Mouse (Mus musculus): ENCODE data around the gene Gstcd. TPM values are rescaled to one million over a fixed set of nuclear protein-coding genes. Genes with fewer than 3 reads are reported as not detected.

The Gstcd gene
- 4.9 and 5.2 TPM in 2 replicates for polyA plus RNA-seq (2014; fragmentation: Nextera tagmentation; extraction: Ambion mirVana)

DNA sequence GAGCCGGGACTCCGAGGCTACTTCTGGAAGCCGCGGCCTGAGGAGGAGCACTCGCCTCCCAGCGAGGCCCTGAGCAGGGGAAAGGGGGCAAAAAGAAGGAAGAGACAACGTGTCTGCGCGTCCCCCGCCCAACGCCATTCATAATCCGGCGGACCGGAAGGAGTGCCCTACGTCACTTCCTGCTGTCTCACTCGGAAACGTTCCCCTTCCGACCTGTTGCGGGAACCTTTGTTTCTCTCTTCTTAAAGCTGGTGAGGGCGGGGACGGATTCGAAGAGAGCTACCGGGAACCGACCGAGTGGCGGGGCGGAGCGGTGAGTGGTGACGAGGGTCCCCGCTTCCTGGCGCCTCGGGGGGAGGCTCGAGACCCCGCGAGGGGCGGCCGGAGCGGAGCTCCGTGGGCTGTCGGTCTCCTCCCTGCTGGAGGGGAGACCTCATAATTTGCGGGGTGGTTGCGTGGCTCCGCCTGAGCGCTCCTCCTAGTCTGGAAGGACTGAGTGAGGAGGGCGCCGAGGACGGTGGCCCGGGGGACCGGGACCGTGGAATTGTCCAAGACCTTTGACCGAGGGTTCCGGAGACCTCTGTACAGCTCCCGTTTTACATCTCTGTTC is at the start of gene Gstcd, which contains the start of gene Ints12:
Gene Gstcd (minus strand): TSS at position 370 of the 610 bp plus-strand sequence.
Gene Ints12 (plus strand): TSS at position 177 of the 610 bp plus-strand sequence.
- Histone ChIP-seq H3K9me3 (replicated peaks; ENCODE audit: control insufficient read depth, low read length) (no peaks in the 10 kb centered on the region), H3K4me3 (ENCODE audit: low read depth, low read length) (peak within 1 kb of the TSS; percentile 98), H3K4me1 (ENCODE audit: control insufficient read depth, insufficient read depth, low read length) (peaks cover 8% of the 10 kb centered on the region; the same call in 1 of the 2 replicates), H3K4me2 (ENCODE audit: low read length) (peak within 1 kb of the TSS; percentile 63), H3K36me3 (ENCODE audit: control insufficient read depth, insufficient read depth, low read length) (peaks cover 2% of the 10 kb centered on the region; the same call in 1 of the 2 replicates), H3K27me3 (replicated peaks; ENCODE audit: control insufficient read depth, insufficient read depth, low read length) (no peaks in the 10 kb centered on the region), H3K27ac (ENCODE audit: low read depth, low read length) (peak within 1 kb of the TSS; percentile 97), H3K9ac (ENCODE audit: low read length) (peak within 1 kb of the TSS; percentile 95)
- under 1% methylated on average over 52 of the region's 53 CpGs for WGBS
- DNase-seq (ENCODE audit: low spot score): peak; percentile 98
- peak; percentile 98 for ATAC-seq

GRCm38 (mm10) chr3:133132611-133133010 is 40.8 kb upstream of the Gstcd start:
- ATAC-seq: no peak
- WGBS: 56% methylated on average over 8 of the region's 8 CpGs
- Histone ChIP-seq H3K4me2 (ENCODE audit: low read length) (no peak overlapping the region), H3K4me1 (ENCODE audit: control insufficient read depth, insufficient read depth, low read length) (no peaks in the 10 kb centered on the region), H3K27me3 (replicated peaks; ENCODE audit: control insufficient read depth, insufficient read depth, low read length) (no peaks in the 10 kb centered on the region), H3K27ac (ENCODE audit: low read depth, low read length) (no peak overlapping the region), H3K4me3 (ENCODE audit: low read depth, low read length) (no peak overlapping the region), H3K36me3 (ENCODE audit: control insufficient read depth, insufficient read depth, low read length) (no peaks in the 10 kb centered on the region), H3K9ac (ENCODE audit: low read length) (no peak overlapping the region), H3K9me3 (replicated peaks; ENCODE audit: control insufficient read depth, low read length) (no peaks in the 10 kb centered on the region)
- DNase-seq (ENCODE audit: low spot score): peak; percentile 3

DNA sequence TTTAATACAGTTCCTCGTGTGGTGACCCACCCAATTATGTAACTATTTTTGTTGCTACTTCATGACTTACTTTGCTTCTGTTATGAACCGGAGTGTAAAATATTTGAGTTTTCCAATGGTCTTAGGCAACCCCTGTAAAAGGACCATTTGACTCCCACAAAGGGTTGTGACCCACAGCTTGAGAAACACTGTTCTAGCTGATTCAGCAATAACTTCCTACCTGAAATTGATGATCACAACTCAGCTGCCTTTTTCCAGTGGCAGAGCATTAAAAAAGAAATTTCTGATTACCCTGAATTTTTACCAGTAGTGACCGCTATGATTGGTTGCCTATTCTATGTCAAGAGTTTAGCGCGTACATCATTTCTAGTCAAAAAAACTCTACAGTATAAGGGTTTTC is 39.5 kb upstream of the Gstcd start:
- WGBS: 92% methylated on average over 5 of the region's 5 CpGs
- Histone ChIP-seq H3K27ac (ENCODE audit: low read depth, low read length) (no peak overlapping the region), H3K4me3 (ENCODE audit: low read depth, low read length) (no peak overlapping the region), H3K36me3 (ENCODE audit: control insufficient read depth, insufficient read depth, low read length) (no peaks in the 10 kb centered on the region), H3K9me3 (replicated peaks; ENCODE audit: control insufficient read depth, low read length) (no peaks in the 10 kb centered on the region), H3K27me3 (replicated peaks; ENCODE audit: control insufficient read depth, insufficient read depth, low read length) (no peaks in the 10 kb centered on the region), H3K4me1 (ENCODE audit: control insufficient read depth, insufficient read depth, low read length) (no peaks in the 10 kb centered on the region), H3K9ac (ENCODE audit: low read length) (no peak overlapping the region), H3K4me2 (ENCODE audit: low read length) (no peak overlapping the region)
- DNase-seq (ENCODE audit: low spot score) (no peak), ATAC-seq (no peak)

- Histone ChIP-seq H3K27ac (ENCODE audit: low read depth, low read length) (no peak overlapping the region), H3K4me3 (ENCODE audit: low read depth, low read length) (no peak overlapping the region), H3K9me3 (replicated peaks; ENCODE audit: control insufficient read depth, low read length) (no peaks in the 10 kb centered on the region), H3K27me3 (replicated peaks; ENCODE audit: control insufficient read depth, insufficient read depth, low read length) (no peaks in the 10 kb centered on the region), H3K9ac (ENCODE audit: low read length) (no peak overlapping the region), H3K4me2 (ENCODE audit: low read length) (no peak overlapping the region), H3K4me1 (ENCODE audit: control insufficient read depth, insufficient read depth, low read length) (no peaks in the 10 kb centered on the region), H3K36me3 (ENCODE audit: control insufficient read depth, insufficient read depth, low read length) (peaks cover 16% of the 10 kb centered on the region)
- DNase-seq (ENCODE audit: low spot score): no peak
- no peak for ATAC-seq
- 75% methylated on average over 1 of the region's 1 CpGs for WGBS
These were observed 21.4 kb upstream of the Gstcd start for GRCm38 (mm10) chr3:133113281-133113680.

GRCm38 (mm10) chr3:133111741-133112140 is 19.9 kb upstream of the Gstcd start:
- Histone ChIP-seq H3K4me2 (ENCODE audit: low read length) (no peak overlapping the region), H3K27me3 (replicated peaks; ENCODE audit: control insufficient read depth, insufficient read depth, low read length) (no peaks in the 10 kb centered on the region), H3K9ac (ENCODE audit: low read length) (no peak overlapping the region), H3K4me1 (ENCODE audit: control insufficient read depth, insufficient read depth, low read length) (no peaks in the 10 kb centered on the region), H3K27ac (ENCODE audit: low read depth, low read length) (no peak overlapping the region), H3K4me3 (ENCODE audit: low read depth, low read length) (no peak overlapping the region), H3K36me3 (ENCODE audit: control insufficient read depth, insufficient read depth, low read length) (peaks cover 28% of the 10 kb centered on the region), H3K9me3 (replicated peaks; ENCODE audit: control insufficient read depth, low read length) (no peaks in the 10 kb centered on the region)
- 40% methylated on average over 2 of the region's 2 CpGs for WGBS
- DNase-seq (ENCODE audit: low spot score): peak; percentile 62
- ATAC-seq: peak; percentile 60

DNA sequence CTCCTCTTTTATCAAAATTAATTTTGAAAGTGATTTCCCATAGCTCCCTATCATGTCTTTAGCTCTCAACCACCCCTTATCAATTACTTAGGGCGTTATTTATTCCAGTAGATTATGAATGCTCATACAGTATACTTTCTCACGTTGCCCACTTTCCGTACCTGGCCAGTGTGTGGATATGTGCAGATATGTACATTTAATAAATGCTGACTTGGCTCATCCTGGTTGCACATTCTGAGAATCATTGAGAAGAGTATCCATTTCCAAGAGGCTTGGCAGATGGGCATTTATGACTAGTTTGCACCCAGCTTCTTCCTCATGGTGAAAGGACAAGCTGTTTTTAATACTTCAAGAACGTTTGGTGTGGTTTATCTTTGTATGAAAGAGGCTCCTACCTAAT is 18.0 kb upstream of the Gstcd start:
- Histone ChIP-seq H3K27ac (ENCODE audit: low read depth, low read length) (no peak overlapping the region), H3K4me3 (ENCODE audit: low read depth, low read length) (no peak overlapping the region), H3K9me3 (replicated peaks; ENCODE audit: control insufficient read depth, low read length) (no peaks in the 10 kb centered on the region), H3K36me3 (ENCODE audit: control insufficient read depth, insufficient read depth, low read length) (peaks cover 43% of the 10 kb centered on the region), H3K9ac (ENCODE audit: low read length) (no peak overlapping the region), H3K4me1 (ENCODE audit: control insufficient read depth, insufficient read depth, low read length) (no peaks in the 10 kb centered on the region), H3K4me2 (ENCODE audit: low read length) (no peak overlapping the region), H3K27me3 (replicated peaks; ENCODE audit: control insufficient read depth, insufficient read depth, low read length) (no peaks in the 10 kb centered on the region)
- WGBS: 90% methylated on average over 4 of the region's 4 CpGs
- ATAC-seq (no peak), DNase-seq (ENCODE audit: low spot score) (no peak)

DNA sequence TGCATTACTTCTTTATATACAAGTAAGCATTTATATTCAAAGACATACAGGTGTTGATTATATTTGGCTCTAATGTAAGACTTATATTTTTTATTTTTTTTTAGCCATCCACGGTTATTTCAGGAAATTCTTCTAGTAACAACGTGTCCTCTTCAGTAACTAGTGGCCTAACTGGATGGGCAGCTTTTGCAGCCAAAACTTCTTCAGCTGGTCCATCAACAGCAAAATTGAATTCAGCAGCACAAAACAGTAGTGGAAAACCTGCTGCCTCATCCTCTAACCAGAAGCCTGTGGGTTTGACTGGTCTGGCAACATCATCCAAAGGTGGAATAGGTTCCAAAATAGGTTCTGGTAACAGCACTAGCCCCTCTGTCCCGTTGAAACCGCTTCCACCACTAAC is 16.9 kb upstream of the Gstcd start:
- no peak overlapping the region for H3K4me3 ChIP-seq (ENCODE audit: low read depth, low read length)
- peaks cover 51% of the 10 kb centered on the region for H3K36me3 ChIP-seq (ENCODE audit: control insufficient read depth, insufficient read depth, low read length)
- WGBS: 95% methylated on average over 4 of the region's 4 CpGs
- H3K4me2 ChIP-seq (ENCODE audit: low read length): no peak overlapping the region
- H3K9me3 ChIP-seq (replicated peaks; ENCODE audit: control insufficient read depth, low read length): no peaks in the 10 kb centered on the region
- H3K9ac ChIP-seq (ENCODE audit: low read length): no peak overlapping the region
- H3K4me1 ChIP-seq (ENCODE audit: control insufficient read depth, insufficient read depth, low read length): no peaks in the 10 kb centered on the region
- no peak overlapping the region for H3K27ac ChIP-seq (ENCODE audit: low read depth, low read length)
- ATAC-seq: no peak
- H3K27me3 ChIP-seq (replicated peaks; ENCODE audit: control insufficient read depth, insufficient read depth, low read length): no peaks in the 10 kb centered on the region
- DNase-seq (ENCODE audit: low spot score): no peak

- no peaks in the 10 kb centered on the region for H3K9me3 ChIP-seq (replicated peaks; ENCODE audit: control insufficient read depth, low read length)
- DNase-seq (ENCODE audit: low spot score) (no peak), ATAC-seq (no peak)
- H3K27me3 ChIP-seq (replicated peaks; ENCODE audit: control insufficient read depth, insufficient read depth, low read length): no peaks in the 10 kb centered on the region
- WGBS: 92% methylated on average over 3 of the region's 3 CpGs
- no peak overlapping the region for H3K27ac ChIP-seq (ENCODE audit: low read depth, low read length)
- H3K9ac ChIP-seq (ENCODE audit: low read length): no peak overlapping the region
- H3K36me3 ChIP-seq (ENCODE audit: control insufficient read depth, insufficient read depth, low read length): peaks cover 77% of the 10 kb centered on the region
- no peak overlapping the region for H3K4me2 ChIP-seq (ENCODE audit: low read length)
- no peaks in the 10 kb centered on the region for H3K4me1 ChIP-seq (ENCODE audit: control insufficient read depth, insufficient read depth, low read length)
- H3K4me3 ChIP-seq (ENCODE audit: low read depth, low read length): no peak overlapping the region
These were observed 12.6 kb upstream of the Gstcd start for GRCm38 (mm10) chr3:133104436-133104835.

DNA sequence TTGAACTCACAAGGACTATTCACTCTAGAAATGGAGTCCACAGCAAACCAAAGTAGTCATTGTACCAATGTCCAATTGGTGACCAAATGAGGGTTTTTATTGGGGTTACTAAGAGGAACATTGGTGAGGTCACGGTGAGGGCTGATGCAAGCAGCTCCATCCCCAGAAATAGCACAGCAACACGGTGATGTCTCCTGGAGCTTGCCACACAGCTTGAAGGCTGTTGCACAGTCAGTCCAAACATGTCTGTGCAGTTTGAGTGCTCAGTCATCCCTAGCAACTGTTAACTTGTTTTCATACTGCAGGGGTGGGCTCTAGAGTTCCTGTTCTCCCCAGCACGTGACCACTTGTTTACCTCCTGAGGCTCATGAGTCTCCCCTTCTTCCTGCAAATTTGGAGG is 11.9 kb upstream of the Gstcd start:
- no peaks in the 10 kb centered on the region for H3K9me3 ChIP-seq (replicated peaks; ENCODE audit: control insufficient read depth, low read length)
- no peak overlapping the region for H3K4me3 ChIP-seq (ENCODE audit: low read depth, low read length)
- WGBS: 93% methylated on average over 3 of the region's 3 CpGs
- H3K4me2 ChIP-seq (ENCODE audit: low read length): no peak overlapping the region
- peaks cover 76% of the 10 kb centered on the region for H3K36me3 ChIP-seq (ENCODE audit: control insufficient read depth, insufficient read depth, low read length)
- no peaks in the 10 kb centered on the region for H3K27me3 ChIP-seq (replicated peaks; ENCODE audit: control insufficient read depth, insufficient read depth, low read length)
- ATAC-seq (no peak), DNase-seq (ENCODE audit: low spot score) (no peak)
- no peak overlapping the region for H3K9ac ChIP-seq (ENCODE audit: low read length)
- no peak overlapping the region for H3K27ac ChIP-seq (ENCODE audit: low read depth, low read length)
- no peaks in the 10 kb centered on the region for H3K4me1 ChIP-seq (ENCODE audit: control insufficient read depth, insufficient read depth, low read length)

Measured in forebrain, embryonic 14.5 days (tissue).